Mouse (Mus musculus) adrenal gland, postnatal 4 days (tissue): ENCODE results near the gene Tom1l2. TPM values are rescaled to one million over a fixed set of nuclear protein-coding genes. Genes with fewer than 3 reads are reported as not detected.

Source experiments
- DNase-seq, 2 experiments: peaks; one replicate each; pipeline ENCODE4 v3.0.0; 2021 to 2022; ENCODE audit warnings: low spot score in 2 of 2, mixed read lengths in 2 of 2
- total RNA-seq, 2 experiments: library from RNA; stranded (reverse); gene quantifications; 2 replicates each; pipeline ENCODE4 v1.2.3; 2021

The Tom1l2 gene
- total RNA-seq, 2 experiments from 2014 or later = 54.0 to 55.9 TPM

DNA sequence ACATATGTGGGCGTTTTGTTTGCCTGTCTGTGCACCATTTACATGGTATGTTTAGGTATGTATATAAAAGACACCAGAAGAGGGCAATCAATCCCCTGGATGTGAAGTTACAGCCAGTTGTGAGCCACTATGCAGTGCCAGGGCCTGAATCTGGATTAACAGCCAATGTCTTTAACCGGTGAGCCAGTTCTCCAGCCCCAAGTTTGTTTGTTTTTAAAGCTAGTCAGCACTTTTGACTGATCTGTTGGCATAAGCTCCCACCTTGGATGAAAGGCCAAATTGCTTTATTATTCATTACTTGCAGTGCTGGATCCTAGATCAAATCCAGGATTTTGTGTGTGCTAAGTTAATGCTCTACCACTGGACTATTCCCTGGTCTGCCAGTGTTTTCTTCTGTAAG, 1.3 kb downstream of the Tom1l2 start:
- DNase-seq = no peak

GRCm38 (mm10) chr11:60346537-60346936, 6.2 kb downstream of the Tom1l2 start:
- DNase-seq = no peak

GRCm38 (mm10) chr11:60345868-60346267, 6.8 kb downstream of the Tom1l2 start:
- DNase-seq = no peak

DNA sequence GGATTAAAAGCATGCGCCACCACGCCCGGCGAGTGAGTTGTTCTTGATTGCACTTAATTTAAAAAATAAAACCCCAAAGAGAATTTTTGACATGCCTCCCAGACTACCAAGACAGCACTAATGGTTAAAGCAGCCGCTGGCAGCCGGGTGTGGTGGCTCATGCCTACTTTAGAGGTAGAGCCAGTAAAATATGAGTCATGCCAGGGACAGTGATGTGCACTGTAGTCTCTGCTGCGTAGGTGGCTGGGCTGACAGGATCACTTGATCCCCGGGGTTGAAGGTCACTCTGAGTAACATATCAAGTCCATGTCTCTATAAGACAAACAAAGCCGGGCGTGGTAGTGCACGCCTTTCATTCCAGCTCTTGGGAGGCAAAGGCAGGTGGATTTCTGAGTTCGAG, 13.3 kb downstream of the Tom1l2 start:
- no peak for DNase-seq

DNA sequence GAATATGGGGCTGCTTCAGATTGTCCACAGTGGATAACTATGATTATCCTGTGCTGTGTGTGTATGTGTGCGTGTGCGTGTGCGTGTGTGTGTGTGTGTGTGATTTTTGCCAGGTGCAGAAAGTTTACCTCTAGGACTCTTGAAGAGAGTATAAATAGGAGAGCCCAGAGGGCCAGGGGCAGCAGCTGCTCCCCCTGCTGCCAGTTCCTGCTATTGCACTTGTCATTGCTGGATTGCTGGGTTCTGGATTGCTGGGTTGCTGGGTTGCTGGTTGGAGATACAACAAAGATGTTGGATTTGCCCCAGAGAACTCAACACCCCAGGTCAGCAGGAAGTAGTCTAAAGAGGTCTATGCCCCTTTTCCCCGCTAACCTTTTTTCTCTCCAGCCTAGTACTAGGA, 14.4 kb downstream of the Tom1l2 start:
- no peak for DNase-seq

- no peak for DNase-seq
Observed at GRCm38 (mm10) chr11:60335771-60336170, 16.9 kb downstream of the Tom1l2 start.

GRCm38 (mm10) chr11:60334124-60334523, 18.6 kb downstream of the Tom1l2 start:
- no peak for DNase-seq

GRCm38 (mm10) chr11:60333461-60333860, 19.2 kb downstream of the Tom1l2 start:
- DNase-seq = no peak

- DNase-seq = no peak
Observed at GRCm38 (mm10) chr11:60330551-60330950, 22.2 kb downstream of the Tom1l2 start.

GRCm38 (mm10) chr11:60323731-60324130, 29.0 kb downstream of the Tom1l2 start:
- DNase-seq = no peak

- no peak for DNase-seq
Observed at GRCm38 (mm10) chr11:60321438-60321837, 31.3 kb downstream of the Tom1l2 start.

DNA sequence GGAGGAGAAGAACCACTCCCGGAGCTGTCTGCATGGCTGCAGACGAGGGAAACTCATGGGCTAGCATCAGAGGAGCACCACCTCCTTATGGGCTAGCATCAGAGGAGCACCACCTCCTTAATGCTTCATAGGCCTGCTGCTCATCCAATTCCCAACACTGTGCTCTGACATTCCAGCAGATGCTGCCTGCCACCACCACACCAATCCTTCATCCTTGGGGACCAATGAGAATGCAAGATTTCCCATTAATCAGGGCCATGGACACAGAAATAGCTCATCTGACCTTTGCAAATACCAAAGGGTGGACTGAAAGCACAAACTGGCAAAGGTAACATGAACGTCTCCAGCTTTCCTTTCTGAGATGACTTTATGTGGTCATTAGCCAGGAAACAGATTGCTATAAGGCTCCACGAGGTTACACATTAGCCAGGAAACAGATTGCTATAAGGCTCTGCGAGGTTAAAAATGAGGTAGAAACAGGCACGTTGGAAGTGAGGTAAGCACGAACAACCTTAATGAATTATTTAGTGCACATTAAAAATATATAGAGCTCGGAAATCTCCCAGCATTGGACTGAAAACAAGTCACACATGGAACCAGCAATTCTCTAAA, 32.2 kb downstream of the Tom1l2 start:
- DNase-seq = no peak

DNA sequence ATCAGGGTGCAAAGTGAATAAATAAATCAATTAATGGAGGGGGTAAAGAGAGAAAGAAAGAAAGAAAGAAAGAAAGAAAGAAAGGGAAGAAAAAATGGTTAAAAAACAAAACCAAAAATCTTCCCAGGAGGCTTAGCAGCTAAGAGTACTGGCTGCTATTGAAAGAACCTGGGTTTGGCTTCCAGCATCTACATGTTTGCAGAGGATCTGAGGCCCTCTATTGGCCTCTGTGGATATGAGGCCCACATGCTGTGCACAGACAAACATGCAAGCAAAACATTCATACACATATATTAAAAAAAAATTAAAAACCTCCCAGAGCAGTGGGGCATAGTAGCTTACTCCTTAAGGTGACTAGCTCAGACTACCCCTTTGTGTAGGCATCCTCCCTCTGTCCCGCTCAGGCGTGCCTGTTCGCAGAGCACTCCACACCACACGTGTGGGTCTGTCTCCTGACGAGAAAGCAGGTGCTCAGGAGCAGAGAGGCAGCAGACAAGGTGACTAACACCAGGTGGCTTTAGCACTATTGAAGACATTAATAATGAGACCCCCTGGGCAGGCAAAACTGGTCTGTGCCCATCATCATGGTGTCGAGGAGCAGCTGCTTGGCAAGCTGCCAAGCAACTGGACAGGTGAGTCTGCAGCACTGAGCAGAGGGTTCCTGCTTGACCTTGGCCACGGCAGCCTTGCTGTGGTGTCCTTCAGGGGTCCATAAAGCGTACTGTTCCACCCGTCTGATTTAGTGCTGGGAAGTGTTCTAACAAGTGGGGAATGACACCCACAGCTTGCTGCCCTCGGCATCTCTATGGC, 33.2 kb downstream of the Tom1l2 start:
- no peak for DNase-seq

GRCm38 (mm10) chr11:60318716-60319115, 34.0 kb downstream of the Tom1l2 start:
- no peak for DNase-seq

DNA sequence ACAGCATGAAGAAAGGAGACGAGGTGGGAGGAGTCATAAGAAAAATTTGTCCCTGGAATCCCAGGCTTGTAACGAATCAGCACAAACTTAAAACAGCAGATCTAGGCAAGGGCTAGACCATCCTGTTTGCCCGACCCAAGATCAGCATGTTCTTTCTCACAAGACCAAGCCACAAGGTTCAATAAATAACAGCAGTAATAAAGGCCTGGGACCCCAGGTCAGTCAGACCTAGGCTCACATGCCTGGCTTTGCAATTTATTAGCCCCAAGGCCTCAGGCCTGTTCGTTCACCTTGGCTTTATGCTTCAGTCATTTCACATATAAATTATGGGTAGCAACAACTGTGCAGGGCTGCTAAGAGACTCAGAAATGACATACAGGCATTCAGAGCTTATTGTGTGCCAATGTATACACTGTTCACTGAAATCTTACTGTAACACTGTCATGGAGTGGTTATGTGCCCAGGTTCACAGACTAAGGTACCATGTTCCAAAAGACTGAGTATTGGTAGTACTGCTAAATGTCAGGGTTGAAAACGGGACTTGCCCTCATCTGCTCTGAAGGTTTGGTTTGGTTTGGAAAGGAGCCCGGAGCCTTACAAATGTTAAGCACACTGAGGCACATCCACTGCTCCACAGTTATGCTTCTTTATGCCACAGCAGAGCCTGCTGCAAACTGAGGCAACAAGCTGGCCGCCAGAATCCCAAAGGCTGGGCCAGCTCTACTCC, 35.2 kb downstream of the Tom1l2 start:
- DNase-seq = no peak

GRCm38 (mm10) chr11:60316883-60317282, 35.8 kb downstream of the Tom1l2 start:
- no peak for DNase-seq

DNA sequence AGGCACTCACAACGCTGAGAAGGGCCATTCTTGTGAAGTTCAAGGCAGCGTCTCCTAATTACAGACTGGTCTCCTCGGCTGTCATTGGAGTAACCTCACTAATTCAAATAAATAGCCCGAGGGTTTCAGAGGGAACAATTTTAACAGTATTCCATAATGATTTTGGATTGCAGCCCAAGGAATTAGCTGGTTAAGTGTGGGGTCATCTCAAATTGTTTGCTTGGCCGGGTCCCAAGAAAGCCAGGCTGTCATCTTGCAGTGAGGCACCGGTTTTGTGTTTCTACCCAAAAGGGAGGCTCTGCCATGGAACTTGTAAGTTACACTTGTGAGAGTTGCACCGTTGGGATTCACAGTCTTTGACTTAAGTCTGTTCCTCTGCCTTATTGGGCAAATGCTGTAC, 36.5 kb downstream of the Tom1l2 start:
- no peak for DNase-seq

DNA sequence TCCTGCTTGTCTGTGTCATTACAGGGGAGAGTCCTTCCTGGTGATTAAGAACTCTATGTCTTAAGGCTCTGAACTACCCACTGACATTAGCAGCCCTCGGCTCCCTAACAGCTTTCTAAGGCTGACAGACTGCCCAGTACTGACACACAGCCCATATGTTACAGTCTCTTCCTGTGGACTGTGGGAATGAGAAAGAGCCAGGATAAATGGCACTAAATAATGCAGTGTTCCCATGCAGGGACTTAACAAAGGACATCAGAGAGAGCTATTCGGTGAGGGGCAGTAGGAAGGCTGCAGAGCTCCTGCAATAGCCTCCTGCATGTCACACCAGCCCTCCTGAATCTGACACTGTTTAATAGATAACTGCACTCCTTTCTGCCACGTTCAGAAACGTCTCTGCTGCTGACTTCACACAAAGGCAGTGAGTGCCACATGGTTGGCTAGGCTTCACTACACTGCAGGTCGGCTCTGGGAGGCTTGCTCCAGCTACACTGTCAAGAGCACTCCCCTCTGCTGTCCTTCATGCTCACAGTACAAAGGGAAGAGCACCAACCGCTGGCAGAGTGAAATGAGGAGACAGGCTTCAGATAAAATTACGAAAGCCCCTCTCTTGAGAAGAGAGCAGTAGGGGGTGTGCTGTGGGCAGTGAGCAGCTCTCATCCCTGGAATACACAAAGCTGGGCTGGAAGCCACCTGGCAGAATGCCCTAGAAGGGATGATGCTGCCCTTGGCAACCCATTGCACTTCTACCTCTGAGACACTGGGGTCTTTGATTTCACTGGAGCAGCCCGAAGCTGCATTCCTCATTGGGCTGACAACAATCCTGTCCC, 41.5 kb downstream of the Tom1l2 start:
- peak; percentile 43 to 66 for DNase-seq

- DNase-seq = no peak
Observed at GRCm38 (mm10) chr11:60309875-60310274, 42.8 kb downstream of the Tom1l2 start.

DNA sequence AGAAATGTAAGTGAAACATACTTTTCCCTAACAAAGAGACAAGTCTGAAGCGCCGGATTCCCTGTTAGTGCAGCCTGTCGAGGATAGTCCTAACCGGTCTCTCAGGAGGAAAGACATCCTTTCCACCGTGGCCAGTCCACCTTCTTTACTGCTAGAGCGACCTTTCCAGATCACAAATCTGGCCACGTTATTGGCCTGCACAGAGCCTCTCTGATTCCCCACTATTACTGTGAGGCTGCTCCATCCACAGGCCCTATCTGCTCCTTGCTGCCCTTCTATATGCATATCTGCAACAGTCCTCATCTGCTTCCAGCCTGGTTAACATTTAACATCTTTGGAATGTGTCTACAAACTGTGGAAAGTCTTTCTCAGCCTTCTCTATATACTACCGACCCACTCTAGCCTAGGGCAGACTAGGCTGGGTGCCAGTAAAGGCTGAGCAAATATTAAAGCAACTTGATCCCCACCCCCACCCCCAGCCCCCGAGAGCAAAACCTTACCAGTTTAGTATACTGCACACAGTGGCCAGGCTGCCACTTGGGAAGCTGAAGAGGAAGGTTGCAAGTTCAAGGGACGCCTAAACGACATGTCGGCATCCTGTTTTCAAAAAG, 44.1 kb downstream of the Tom1l2 start:
- no peak for DNase-seq

GRCm38 (mm10) chr11:60308061-60308460, 44.6 kb downstream of the Tom1l2 start:
- DNase-seq = no peak
